Mouse (Mus musculus): Measurements from ENCODE around the gene Ttn. TPM values are rescaled to one million over a fixed set of nuclear protein-coding genes. Genes with fewer than 3 reads are reported as not detected.

Ttn gene
- total and polyA plus RNA-seq, 3 experiments, result under 0.01 to 0.03 TPM; not detected in 1

- Histone ChIP-seq H3K27ac (ENCODE audit: control insufficient read depth, low read depth, low read length) (no peak overlapping the region), H3K27me3 (ENCODE audit: control insufficient read depth in 1 of 2, insufficient read depth in 2 of 2, low read length in 2 of 2) (no peaks in the 10 kb centered on the region), H3K9ac (ENCODE audit: control insufficient read depth, low read depth, low read length, poor library complexity, severe bottlenecking) (no peak overlapping the region), H3K36me3 (ENCODE audit: control insufficient read depth in 1 of 2, insufficient read depth in 2 of 2, low read length in 2 of 2) (no peaks in the 10 kb centered on the region), H3K4me1 (ENCODE audit: control insufficient read depth in 1 of 2, insufficient read depth in 2 of 2, low read length in 2 of 2) (no peaks in the 10 kb centered on the region), H3K4me3 (ENCODE audit: control insufficient read depth in 1 of 2, insufficient read depth in 1 of 2, low read depth in 2 of 2, low read length in 2 of 2) (no peak overlapping the region), H3K9me3 (replicated peaks; ENCODE audit: insufficient read depth, low read length) (no peaks in the 10 kb centered on the region), H3K79me2 (ENCODE audit: control insufficient read depth, insufficient read depth, low read length, poor library complexity) (no peaks in the 10 kb centered on the region)
- TF ChIP-seq ZNF384 (IDR thresholded peaks at IDR 0.05; ENCODE audit: low read depth, low read length) (no peak), GABPA (IDR thresholded peaks at IDR 0.05; ENCODE audit: low read depth, low read length) (no peak), ZC3H11A (IDR thresholded peaks at IDR 0.05; ENCODE audit: low read depth, low read length) (peak; percentile 49; the same call in 1 of the 2 replicates), RAD21 (IDR thresholded peaks at IDR 0.05; ENCODE audit: low read depth, low read length) (peak; percentile 66), ELF1 (IDR thresholded peaks at IDR 0.05; ENCODE audit: low read depth, low read length) (peak; percentile 38; the same call in 1 of the 2 replicates), CTCF (IDR thresholded peaks at IDR 0.05 in 2 of 3, conservative IDR thresholded peaks at IDR 0.05 in 1 of 3; ENCODE audit: control insufficient read depth in 1 of 3, insufficient read depth in 1 of 3, low read depth in 2 of 3, low read length in 3 of 3, poor library complexity in 1 of 3, severe bottlenecking in 1 of 3) (peak; percentile 17 to 80 (median 66); a peak in 5 of 6 replicates), MYC (IDR thresholded peaks at IDR 0.05; ENCODE audit: low read depth, low read length) (no peak), USF1 (IDR thresholded peaks at IDR 0.05; ENCODE audit: low read depth, low read length) (no peak), ZMIZ1 (IDR thresholded peaks at IDR 0.05; ENCODE audit: low read depth, low read length) (no peak), E2F4 (IDR thresholded peaks at IDR 0.05; ENCODE audit: borderline replicate concordance, low read depth, low read length) (no peak), GATA1 (IDR thresholded peaks at IDR 0.05; ENCODE audit: low read depth, low read length) (no peak), MEF2A (IDR thresholded peaks at IDR 0.05; ENCODE audit: extremely low read depth, insufficient replicate concordance, low read depth, low read length, poor library complexity, severe bottlenecking) (no peak), TAL1 (IDR thresholded peaks at IDR 0.05; ENCODE audit: low read length) (no peak), MYB (IDR thresholded peaks at IDR 0.05; ENCODE audit: low read depth, low read length) (no peak), POLR2AphosphoS5 (IDR thresholded peaks at IDR 0.05; ENCODE audit: borderline replicate concordance, low read depth, low read length) (no peak), POLR2A (IDR thresholded peaks at IDR 0.05; ENCODE audit: control insufficient read depth in 1 of 2, insufficient read depth in 1 of 2, low read depth in 1 of 2, low read length in 2 of 2, poor library complexity in 1 of 2) (no peak), SMC3 (IDR thresholded peaks at IDR 0.05; ENCODE audit: low read depth, low read length) (peak; percentile 73)
- peak; percentile 81 for DNase-seq (ENCODE audit: low read depth, low spot score)
Measured at GRCm38 (mm10) chr2:76866928-76867327, 115.4 kb downstream of the Ttn start.

- no peaks in the 10 kb centered on the region for H3K79me2 ChIP-seq (ENCODE audit: control insufficient read depth, insufficient read depth, low read length, poor library complexity)
- no peak overlapping the region for H3K27ac ChIP-seq (ENCODE audit: control insufficient read depth, low read depth, low read length)
- no peaks in the 10 kb centered on the region for H3K4me1 ChIP-seq (ENCODE audit: control insufficient read depth in 1 of 2, insufficient read depth in 2 of 2, low read length in 2 of 2)
- no peak for DNase-seq (ENCODE audit: low read depth, low spot score)
- no peak overlapping the region for H3K9ac ChIP-seq (ENCODE audit: control insufficient read depth, low read depth, low read length, poor library complexity, severe bottlenecking)
- TF ChIP-seq NELFE (IDR thresholded peaks at IDR 0.05; ENCODE audit: low read depth, low read length) (no peak), MYC (IDR thresholded peaks at IDR 0.05; ENCODE audit: low read depth, low read length) (no peak), MAZ (IDR thresholded peaks at IDR 0.05; ENCODE audit: low read depth, low read length) (no peak), MAFK (IDR thresholded peaks at IDR 0.05; ENCODE audit: borderline replicate concordance, low read depth, low read length) (no peak), MXI1 (IDR thresholded peaks at IDR 0.05; ENCODE audit: low read depth, low read length) (no peak), ZMIZ1 (IDR thresholded peaks at IDR 0.05; ENCODE audit: low read depth, low read length) (no peak), USF2 (IDR thresholded peaks at IDR 0.05; ENCODE audit: borderline replicate concordance in 1 of 2, insufficient read depth in 1 of 2, low read depth in 1 of 2, low read length in 2 of 2) (no peak), POLR2A (IDR thresholded peaks at IDR 0.05; ENCODE audit: control insufficient read depth in 1 of 2, insufficient read depth in 1 of 2, low read depth in 1 of 2, low read length in 2 of 2, poor library complexity in 1 of 2) (no peak), MAX (IDR thresholded peaks at IDR 0.05; ENCODE audit: low read length) (no peak), GABPA (IDR thresholded peaks at IDR 0.05; ENCODE audit: low read depth, low read length) (no peak), TBP (IDR thresholded peaks at IDR 0.05; ENCODE audit: low read depth, low read length) (no peak), POLR2AphosphoS5 (IDR thresholded peaks at IDR 0.05; ENCODE audit: borderline replicate concordance, low read depth, low read length) (no peak)
- H3K36me3 ChIP-seq (ENCODE audit: control insufficient read depth in 1 of 2, insufficient read depth in 2 of 2, low read length in 2 of 2), result no peaks in the 10 kb centered on the region
- H3K27me3 ChIP-seq (ENCODE audit: control insufficient read depth in 1 of 2, insufficient read depth in 2 of 2, low read length in 2 of 2), result no peaks in the 10 kb centered on the region
- no peak overlapping the region for H3K4me3 ChIP-seq (ENCODE audit: control insufficient read depth in 1 of 2, insufficient read depth in 1 of 2, low read depth in 2 of 2, low read length in 2 of 2)
- H3K9me3 ChIP-seq (replicated peaks; ENCODE audit: insufficient read depth, low read length), result no peaks in the 10 kb centered on the region
Measured at GRCm38 (mm10) chr2:76865497-76865896, 116.8 kb downstream of the Ttn start.

Data from MEL (cell line).